Mouse (Mus musculus) midbrain, embryonic 14.5 days (tissue): Measurements from ENCODE around the gene Csrnp3. TPM values are rescaled to one million over a fixed set of nuclear protein-coding genes. Genes with fewer than 3 reads are reported as not detected.
"Not testable (repeated sequence)": the region's sequence is repeated elsewhere in the genome, so short reads cannot be mapped to it uniquely, and the experiment has no call there.

Experiments
- ATAC-seq: fragments of 200-750 bp; cut with Nextera tagmentation; 2 replicates; pipeline ENCODE4 v1.8.0; 2017; ENCODE audit warnings: moderate number of reproducible peaks, moderate library complexity; ENCODE audit not compliant: low FRiP score, low TSS enrichment
- DNase-seq: peaks from one replicate; pipeline ENCODE4 v3.0.0-alpha.2; 2015
- H3K27ac ChIP-seq: fragments of 300-500 bp; sonication (generic); replicated peaks from 2 replicates; pipeline ENCODE4 v1.5.1; 2014; ENCODE audit warnings: mild to moderate bottlenecking, low read depth, low read length, moderate library complexity
- H3K27me3 ChIP-seq: fragments of 300-500 bp; sonication (generic); 2 replicates; pipeline ENCODE4 v1.6.1; 2014; ENCODE audit warnings: low read length, control low read depth, mixed read lengths; ENCODE audit not compliant: control insufficient read depth, insufficient read depth
- H3K36me3 ChIP-seq: fragments of 300-500 bp; sonication (generic); 2 replicates; pipeline ENCODE4 v1.6.1; 2014; ENCODE audit warnings: low read length, control low read depth; ENCODE audit not compliant: control insufficient read depth, insufficient read depth
- H3K4me1 ChIP-seq: fragments of 300-500 bp; sonication (generic); 2 replicates; pipeline ENCODE4 v1.6.1; 2014; ENCODE audit warnings: mild to moderate bottlenecking, antibody characterized with exemption, low read length, control low read depth; ENCODE audit not compliant: control insufficient read depth, insufficient read depth
- H3K4me2 ChIP-seq: fragments of 300-500 bp; sonication (generic); 2 replicates; pipeline ENCODE4 v1.6.1; 2014; ENCODE audit warnings: mild to moderate bottlenecking, low read length, moderate library complexity
- H3K4me3 ChIP-seq: fragments of 300-500 bp; sonication (generic); replicated peaks from 2 replicates; pipeline ENCODE4 v1.5.1; 2014; ENCODE audit warnings: low read depth, low read length
- H3K9ac ChIP-seq: fragments of 300-500 bp; sonication (generic); replicated peaks from 2 replicates; pipeline ENCODE4 v1.6.1; 2014; ENCODE audit warnings: mild to moderate bottlenecking, low read length, moderate library complexity
- H3K9me3 ChIP-seq: fragments of 300-500 bp; sonication (generic); 2 replicates; pipeline ENCODE4 v1.6.1; 2016; ENCODE audit warnings: low read length, control low read depth, mixed read lengths; ENCODE audit not compliant: control insufficient read depth
- WGBS: fragments of 180-500 bp; shearing (Covaris S2); extraction: QIAGEN DNeasy Blood & Tissue Kit; methylation state at CpG from one replicate; pipeline ENCODE4 v1.1.7; 2014; 5-methylcytosine and 5-hydroxymethylcytosine counted together
- polyA plus RNA-seq: library from polyadenylated mRNA; unstranded; fragments of >200 nt; fragmentation: Nextera tagmentation; extraction: Ambion mirVana; gene quantifications from 2 replicates; pipeline ENCODE4 v1.2.1, GENCODE M21; 2014

Csrnp3 gene
- polyA plus RNA-seq, 1 experiment from 2014 or later = 81.0 TPM

DNA sequence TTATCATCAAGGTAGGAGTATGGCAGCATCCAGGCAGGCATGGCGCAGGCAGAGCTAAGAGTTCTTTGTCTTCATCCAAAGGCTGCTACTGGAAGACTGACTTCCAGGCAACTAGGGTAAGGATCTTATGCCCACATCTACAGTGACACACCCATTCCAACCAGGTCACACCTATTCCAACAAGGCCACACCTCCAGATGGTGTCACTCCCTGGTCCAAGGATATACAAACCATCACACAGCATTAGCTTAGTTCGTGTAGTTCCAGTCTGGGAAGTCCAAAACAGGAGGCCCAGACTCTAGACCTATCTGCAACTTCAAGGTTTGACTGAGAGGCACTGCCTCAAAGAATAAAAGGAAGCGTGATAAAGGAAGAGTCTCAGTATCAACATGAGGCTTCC is 4.7 kb downstream of the Csrnp3 start:
- WGBS = 92% methylated on average over 3 of the region's 3 CpGs
- ATAC-seq, H3K36me3 ChIP-seq, H3K4me3 ChIP-seq, H3K4me2 ChIP-seq, H3K9me3 ChIP-seq, H3K27me3 ChIP-seq, H3K9ac ChIP-seq, H3K27ac ChIP-seq, DNase-seq: not testable (repeated sequence)
- peaks cover 20% of the 10 kb centered on the region for H3K4me1 ChIP-seq

GRCm38 (mm10) chr2:65856791-65857190 is 11.2 kb downstream of the Csrnp3 start:
- H3K36me3 ChIP-seq = no peaks in the 10 kb centered on the region; the same call in 1 of the 2 replicates
- no peak for ATAC-seq
- no peak overlapping the region for H3K9ac ChIP-seq
- peaks cover 30% of the 10 kb centered on the region for H3K4me1 ChIP-seq
- WGBS = 95% methylated on average over 5 of the region's 5 CpGs
- no peak overlapping the region for H3K4me2 ChIP-seq
- no peak overlapping the region for H3K27ac ChIP-seq
- no peaks in the 10 kb centered on the region for H3K27me3 ChIP-seq
- DNase-seq = no peak
- H3K9me3 ChIP-seq = no peaks in the 10 kb centered on the region
- H3K4me3 ChIP-seq = no peak overlapping the region

DNA sequence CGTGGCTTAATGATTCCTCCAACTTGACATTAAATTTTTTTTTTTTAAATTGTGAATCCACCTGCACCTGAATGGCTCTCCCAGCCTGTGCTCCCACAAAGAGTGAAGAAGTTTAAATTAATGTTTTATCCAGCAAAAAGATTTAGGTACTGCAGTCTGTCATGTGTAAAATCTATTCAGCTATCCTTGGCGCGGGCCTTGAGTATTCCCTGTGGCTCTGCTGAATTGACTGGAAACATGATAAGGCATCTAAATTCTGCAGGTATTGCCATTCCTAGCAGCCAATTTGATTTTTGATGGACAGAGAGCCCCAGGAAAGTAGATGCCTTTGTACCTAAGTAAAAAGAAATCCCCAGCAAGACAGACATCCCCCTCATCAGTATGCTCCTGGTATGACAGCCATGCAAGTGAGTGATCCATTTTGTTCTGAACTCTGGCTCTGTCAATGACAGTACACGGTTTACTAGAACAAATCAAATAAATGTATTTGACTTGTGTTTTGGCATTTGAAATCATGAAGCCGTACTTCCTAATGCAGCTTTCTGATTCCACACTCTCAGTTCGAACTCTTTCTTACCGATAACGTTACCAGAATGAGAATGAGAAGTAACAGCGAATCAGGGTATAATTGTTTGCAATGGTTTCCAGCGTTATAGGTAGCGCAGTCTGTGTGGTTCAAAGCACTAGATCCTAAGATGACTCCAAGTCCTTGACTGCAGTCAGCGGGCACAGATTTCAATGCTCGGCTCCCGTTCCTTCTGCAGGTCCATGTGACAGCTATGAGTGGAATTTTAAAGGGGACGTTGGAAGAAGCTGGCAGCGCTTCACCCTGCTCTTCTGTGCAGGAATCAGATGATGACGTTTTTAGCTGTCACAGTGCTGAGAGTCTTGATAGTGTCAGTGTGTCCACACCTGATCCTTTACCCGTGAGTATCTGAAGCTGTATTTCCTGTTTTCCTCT is 14.5 kb downstream of the Csrnp3 start:
- peak overlapping the region; percentile 23 for H3K4me2 ChIP-seq

DNA sequence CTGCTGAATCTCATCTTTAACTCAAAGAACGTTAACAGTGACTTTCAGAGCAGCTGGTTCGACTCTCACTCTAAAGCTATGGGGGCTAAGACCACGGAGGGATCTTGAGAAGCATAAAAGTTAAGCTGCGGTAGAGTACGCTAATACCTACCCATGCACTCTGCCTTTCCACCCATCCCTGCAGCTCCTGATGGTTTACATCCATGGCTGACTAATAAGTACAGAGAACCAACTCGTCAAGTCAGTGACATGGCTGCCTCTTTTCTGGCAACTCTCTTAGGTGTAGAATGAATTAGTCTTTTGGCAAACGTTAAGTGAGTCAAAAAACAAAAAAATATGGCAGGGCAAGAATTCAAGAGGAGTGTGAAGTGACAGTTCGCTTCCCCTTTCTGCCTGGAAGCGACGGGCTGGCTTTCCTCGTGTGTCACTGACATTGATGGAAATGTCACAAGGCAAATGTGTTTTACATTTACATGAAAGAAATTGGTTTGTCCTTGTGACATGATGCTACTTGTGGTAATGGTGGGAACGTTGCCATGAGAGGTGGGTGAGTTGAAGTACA is 19.3 kb downstream of the Csrnp3 start:
- DNase-seq (no peak), ATAC-seq (no peak)
- no peaks in the 10 kb centered on the region for H3K27me3 ChIP-seq
- no peaks in the 10 kb centered on the region for H3K9me3 ChIP-seq
- 79% methylated on average over 12 of the region's 12 CpGs for WGBS
- no peak overlapping the region for H3K4me2 ChIP-seq
- H3K27ac ChIP-seq = no peak overlapping the region
- peaks cover 10% of the 10 kb centered on the region for H3K4me1 ChIP-seq
- H3K4me3 ChIP-seq = no peak overlapping the region
- no peak overlapping the region for H3K9ac ChIP-seq
- no peaks in the 10 kb centered on the region; the same call in none of the 2 replicates for H3K36me3 ChIP-seq

More for the DNA sequence above, 14.5 kb downstream of the Csrnp3 start:
- no peaks in the 10 kb centered on the region; the same call in none of the 2 replicates for H3K36me3 ChIP-seq
- no peaks in the 10 kb centered on the region for H3K9me3 ChIP-seq
- peaks cover 18% of the 10 kb centered on the region for H3K4me1 ChIP-seq
- H3K27ac ChIP-seq = peak overlapping the region; percentile 77
- peak overlapping the region; percentile 20; the same call in 1 of the 2 replicates for H3K9ac ChIP-seq
- no peaks in the 10 kb centered on the region for H3K27me3 ChIP-seq
- H3K4me3 ChIP-seq = no peak overlapping the region
- DNase-seq (peak; percentile 55), ATAC-seq (peak; percentile 46; the same call in 1 of the 2 replicates)
- WGBS = 62% methylated on average over 18 of the region's 18 CpGs

DNA sequence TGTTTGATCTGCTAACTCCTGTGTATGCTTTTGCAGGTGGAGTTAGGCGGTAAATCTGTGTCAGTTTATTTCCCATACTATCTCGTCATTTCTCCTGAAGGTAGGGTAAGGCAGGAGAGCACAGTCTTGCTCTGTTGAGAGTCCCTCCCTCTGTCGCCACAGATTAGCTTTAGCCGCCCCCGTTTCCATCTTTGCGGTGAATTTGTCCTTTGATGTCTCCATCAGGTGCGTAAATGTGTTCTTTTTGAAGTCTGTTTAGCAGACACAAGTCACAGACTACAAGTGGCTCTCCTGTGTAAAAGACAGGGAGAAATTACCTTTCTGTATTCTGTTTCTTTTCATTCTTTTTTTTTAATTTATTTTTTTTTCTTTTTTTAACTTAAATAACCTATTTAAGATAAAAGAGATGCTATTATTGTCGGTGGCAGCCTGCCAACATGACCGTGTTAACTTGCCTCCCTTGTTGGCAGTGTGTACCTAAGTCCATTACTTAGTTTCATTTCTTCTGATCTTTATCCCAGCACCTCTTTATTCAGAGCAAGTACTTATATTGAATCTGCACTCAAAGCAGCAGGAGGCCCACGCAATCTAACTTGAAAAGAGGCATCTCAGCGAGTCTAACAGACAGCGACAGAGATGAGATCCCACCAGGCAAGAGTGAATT is 25.5 kb downstream of the Csrnp3 start:
- ATAC-seq = no peak
- no peaks in the 10 kb centered on the region for H3K4me1 ChIP-seq
- no peak overlapping the region for H3K27ac ChIP-seq
- no peaks in the 10 kb centered on the region for H3K27me3 ChIP-seq
- no peak overlapping the region for H3K4me3 ChIP-seq
- H3K9ac ChIP-seq = no peak overlapping the region
- no peak overlapping the region for H3K4me2 ChIP-seq
- H3K9me3 ChIP-seq = no peaks in the 10 kb centered on the region
- 55% methylated on average over 12 of the region's 12 CpGs for WGBS
- peak; percentile 36 for DNase-seq
- H3K36me3 ChIP-seq = no peaks in the 10 kb centered on the region

- ATAC-seq (no peak), DNase-seq (no peak)
- Histone ChIP-seq H3K4me2 (no peak overlapping the region), H3K4me3 (no peak overlapping the region), H3K9ac (no peak overlapping the region), H3K27ac (0 out of 2 replicates have a peak overlapping the region, but pooled peaks have one; percentile 13), H3K9me3 (no peaks in the 10 kb centered on the region), H3K27me3 (no peaks in the 10 kb centered on the region), H3K36me3 (0 out of 2 replicates have a peak, but pooled peaks cover 2% of the 10 kb centered on the region), H3K4me1 (peaks cover 6% of the 10 kb centered on the region)
- 87% methylated on average over 3 of the region's 3 CpGs for WGBS
These were observed 46.0 kb downstream of the Csrnp3 start for GRCm38 (mm10) chr2:65891590-65891989.

- ATAC-seq = no peak
- Histone ChIP-seq H3K9ac (no peak overlapping the region), H3K27ac (no peak overlapping the region), H3K4me2 (no peak overlapping the region), H3K4me1 (peaks cover 12% of the 10 kb centered on the region), H3K27me3 (no peaks in the 10 kb centered on the region), H3K4me3 (no peak overlapping the region), H3K36me3 (0 out of 2 replicates have a peak, but pooled peaks cover 2% of the 10 kb centered on the region), H3K9me3 (no peaks in the 10 kb centered on the region)
- WGBS = 89% methylated on average over 8 of the region's 8 CpGs
- no peak for DNase-seq
These were observed 47.7 kb downstream of the Csrnp3 start for GRCm38 (mm10) chr2:65893241-65893640.

GRCm38 (mm10) chr2:65894299-65894698 is 48.7 kb downstream of the Csrnp3 start:
- H3K27me3 ChIP-seq = no peaks in the 10 kb centered on the region
- H3K4me1 ChIP-seq = peaks cover 12% of the 10 kb centered on the region
- H3K27ac ChIP-seq = no peak overlapping the region
- WGBS = 46% methylated on average over 5 of the region's 5 CpGs
- H3K4me2 ChIP-seq = no peak overlapping the region
- H3K9ac ChIP-seq = no peak overlapping the region
- H3K9me3 ChIP-seq = no peaks in the 10 kb centered on the region
- H3K36me3 ChIP-seq = 0 out of 2 replicates have a peak, but pooled peaks cover 2% of the 10 kb centered on the region
- no peak for DNase-seq
- H3K4me3 ChIP-seq = no peak overlapping the region
- ATAC-seq = no peak
